Mouse (Mus musculus) midbrain, embryonic 16.5 days (tissue): ENCODE measurements around the gene Lnpk. TPM values are rescaled to one million over a fixed set of nuclear protein-coding genes. Genes with fewer than 3 reads are reported as not detected.

Experiments
- ATAC-seq: fragments of 200-750 bp; cut with Nextera tagmentation; 2 replicates; pipeline ENCODE4 v1.8.0; 2017; ENCODE audit warnings: moderate TSS enrichment
- H3K27ac ChIP-seq: fragments of 300-500 bp; sonication (generic); 2 replicates; pipeline ENCODE4 v1.5.1; 2014; ENCODE audit warnings: mild to moderate bottlenecking, low read length, mixed read lengths
- H3K27me3 ChIP-seq: fragments of 300-500 bp; sonication (generic); 2 replicates; pipeline ENCODE4 v1.6.1; 2014; ENCODE audit warnings: low read depth, low read length, mixed read lengths; ENCODE audit not compliant: control insufficient read depth, insufficient read depth
- H3K36me3 ChIP-seq: fragments of 300-500 bp; sonication (generic); 2 replicates; pipeline ENCODE4 v1.6.1; 2014; ENCODE audit warnings: mild to moderate bottlenecking, low read length, moderate library complexity, mixed read lengths; ENCODE audit not compliant: control insufficient read depth, insufficient read depth
- H3K4me1 ChIP-seq: fragments of 300-500 bp; sonication (generic); 2 replicates; pipeline ENCODE4 v1.6.1; 2014; ENCODE audit warnings: mild to moderate bottlenecking, low read length, mixed read lengths; ENCODE audit not compliant: control insufficient read depth, insufficient read depth
- H3K4me2 ChIP-seq: fragments of 300-500 bp; sonication (generic); 2 replicates; pipeline ENCODE4 v1.6.1; 2014; ENCODE audit warnings: mild to moderate bottlenecking, low read length, mixed read lengths
- H3K4me3 ChIP-seq: fragments of 300-500 bp; sonication (generic); 2 replicates; pipeline ENCODE4 v1.5.1; 2014; ENCODE audit warnings: low read depth, mild to moderate bottlenecking, low read length, moderate library complexity, mixed read lengths
- H3K9ac ChIP-seq: fragments of 300-500 bp; sonication (generic); 2 replicates; pipeline ENCODE4 v1.6.1; 2014; ENCODE audit warnings: low read depth, low read length, mixed read lengths
- H3K9me3 ChIP-seq: fragments of 300-500 bp; sonication (generic); replicated peaks from 2 replicates; pipeline ENCODE4 v1.6.1; 2014; ENCODE audit warnings: mild to moderate bottlenecking, low read length, mixed read lengths; ENCODE audit not compliant: control insufficient read depth, poor library complexity, severe bottlenecking
- WGBS: fragments of 180-500 bp; shearing (Covaris S2); extraction: QIAGEN DNeasy Blood & Tissue Kit; methylation state at CpG from one replicate; pipeline ENCODE4 v1.1.7; 2014; 5-methylcytosine and 5-hydroxymethylcytosine counted together
- polyA plus RNA-seq: library from polyadenylated mRNA; unstranded; fragments of >200 nt; fragmentation: Nextera tagmentation; extraction: Ambion mirVana; gene quantifications from 2 replicates; pipeline ENCODE4 v1.2.1, GENCODE M21; 2015

Lnpk gene
- polyA plus RNA-seq: 52.0 and 55.2 TPM in 2 replicates

DNA sequence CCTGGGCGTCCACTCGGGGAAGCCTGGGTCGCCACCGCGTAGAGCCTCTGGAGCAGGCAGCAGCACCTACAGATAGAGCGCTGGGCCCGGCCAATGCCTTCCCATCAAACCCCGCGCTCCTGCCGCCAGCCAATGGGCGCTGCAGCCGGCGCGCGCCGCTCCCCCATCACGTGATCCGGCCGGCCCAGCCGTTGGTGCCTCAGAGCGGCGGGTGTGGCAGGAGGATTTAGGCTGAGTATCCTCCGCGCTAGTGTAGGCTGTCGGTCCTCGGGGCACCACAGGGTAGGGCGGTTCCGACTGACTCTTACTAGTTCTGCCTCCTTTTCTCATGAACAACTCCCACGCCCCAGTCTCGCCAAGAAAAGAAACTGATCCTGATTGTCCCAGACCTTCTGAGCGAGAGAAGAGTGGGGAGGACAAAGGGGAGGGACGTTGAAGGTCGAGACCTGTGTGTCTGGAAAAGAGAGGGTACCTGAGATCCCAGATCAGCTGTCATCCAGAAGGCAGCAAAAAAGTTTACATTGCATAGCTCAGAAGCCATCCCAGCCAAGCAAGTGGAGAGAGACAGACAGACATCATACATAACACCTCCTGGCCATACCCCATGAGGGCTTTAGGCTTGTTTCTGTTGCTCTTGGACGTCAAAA is at the start of gene Lnpk:
Lnpk (minus strand) TSS at position 593 of the 647 bp plus-strand sequence.
- WGBS: under 1% methylated on average over 33 of the region's 34 CpGs
- ATAC-seq: peak; percentile 99
- peak within 1 kb of the TSS; percentile 94 for H3K9ac ChIP-seq
- H3K36me3 ChIP-seq: no peaks in the 10 kb centered on the region
- H3K27me3 ChIP-seq: no peaks in the 10 kb centered on the region
- H3K4me3 ChIP-seq: peak within 1 kb of the TSS; percentile 99
- peak within 1 kb of the TSS; percentile 91 for H3K4me2 ChIP-seq
- H3K4me1 ChIP-seq: peaks cover 10% of the 10 kb centered on the region
- H3K27ac ChIP-seq: peak within 1 kb of the TSS; percentile 86
- no peaks in the 10 kb centered on the region for H3K9me3 ChIP-seq

DNA sequence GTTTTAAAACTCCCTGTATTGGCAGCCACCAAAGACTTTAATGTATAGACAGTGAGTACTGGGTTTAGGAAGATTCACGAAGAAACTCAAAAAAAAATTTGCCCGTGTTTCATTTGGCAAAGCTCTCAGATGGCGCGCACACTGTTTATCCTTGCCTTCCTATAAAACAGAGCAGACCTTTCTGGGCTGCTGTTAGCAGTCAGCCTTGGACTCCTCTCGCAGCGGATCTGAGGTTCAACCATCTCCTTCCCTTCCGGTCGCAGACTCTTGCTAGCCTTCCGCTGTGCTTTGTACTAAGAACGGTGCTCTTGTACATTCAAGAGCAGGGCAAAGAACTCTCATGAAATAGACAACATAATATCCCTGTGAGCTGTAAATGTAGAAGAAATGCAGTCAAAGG is 41.1 kb upstream of the Lnpk start:
- H3K36me3 ChIP-seq: no peaks in the 10 kb centered on the region
- H3K4me3 ChIP-seq: no peak overlapping the region
- no peak for ATAC-seq
- no peak overlapping the region for H3K9ac ChIP-seq
- no peaks in the 10 kb centered on the region for H3K27me3 ChIP-seq
- H3K4me2 ChIP-seq: no peak overlapping the region
- H3K4me1 ChIP-seq: no peaks in the 10 kb centered on the region
- 91% methylated on average over 10 of the region's 10 CpGs for WGBS
- no peaks in the 10 kb centered on the region for H3K9me3 ChIP-seq
- H3K27ac ChIP-seq: no peak overlapping the region

DNA sequence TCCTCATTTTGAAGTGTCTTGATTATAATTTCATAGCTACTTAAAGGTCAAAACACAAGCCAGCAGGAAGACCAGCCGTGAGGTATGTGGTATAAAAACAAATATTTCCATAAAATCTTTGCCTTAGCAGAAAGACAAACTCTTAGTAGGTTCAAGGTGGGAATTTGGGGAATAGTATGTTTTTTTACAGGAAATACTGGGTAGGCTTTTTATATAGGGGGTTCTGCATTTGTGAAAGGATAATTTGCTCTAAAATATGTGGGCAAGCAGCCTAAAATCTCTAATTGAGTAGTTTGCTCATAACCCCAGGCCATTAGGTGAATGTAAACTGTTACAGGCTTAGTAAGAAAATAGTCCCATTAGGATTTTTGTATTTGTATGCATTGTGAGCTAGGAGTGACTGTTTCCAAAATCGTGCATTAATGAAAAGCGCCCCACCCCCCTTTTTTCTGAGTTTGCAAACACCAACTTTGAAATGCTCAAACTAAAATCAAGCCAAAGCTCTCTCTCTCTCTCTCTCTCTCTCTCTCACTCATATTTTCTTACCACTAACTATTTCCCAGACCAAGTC is 40.5 kb upstream of the Lnpk start:
- H3K27ac ChIP-seq: no peak overlapping the region
- H3K4me1 ChIP-seq: no peaks in the 10 kb centered on the region
- no peak overlapping the region for H3K4me2 ChIP-seq
- no peak overlapping the region for H3K9ac ChIP-seq
- H3K36me3 ChIP-seq: no peaks in the 10 kb centered on the region
- ATAC-seq: no peak
- H3K9me3 ChIP-seq: no peaks in the 10 kb centered on the region
- no peak overlapping the region for H3K4me3 ChIP-seq
- 84% methylated on average over 3 of the region's 3 CpGs for whole genome bisulfite sequencing
- no peaks in the 10 kb centered on the region for H3K27me3 ChIP-seq

DNA sequence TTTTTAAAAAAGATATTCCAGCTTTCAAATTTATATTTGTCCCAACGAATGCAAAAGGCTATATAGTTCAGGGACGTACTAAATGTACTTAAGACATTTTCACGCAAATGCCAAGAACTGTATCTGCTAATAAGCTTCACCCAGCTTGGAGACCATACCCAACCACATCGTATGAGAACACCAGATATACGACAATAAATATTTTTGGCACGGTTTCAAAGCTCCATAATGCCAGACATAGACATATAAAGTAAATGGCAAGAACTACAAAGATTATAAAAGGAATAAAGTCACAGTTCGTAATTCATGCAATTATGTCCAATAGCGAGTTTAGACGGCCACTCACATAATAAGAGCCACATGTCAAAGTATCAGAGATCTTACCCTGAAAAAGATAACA is 38.5 kb upstream of the Lnpk start:
- no peak for ATAC-seq
- H3K9me3 ChIP-seq: no peaks in the 10 kb centered on the region
- 90% methylated on average over 9 of the region's 9 CpGs for WGBS
- H3K27me3 ChIP-seq: no peaks in the 10 kb centered on the region
- H3K4me3 ChIP-seq: no peak overlapping the region
- H3K36me3 ChIP-seq: no peaks in the 10 kb centered on the region
- H3K4me1 ChIP-seq: no peaks in the 10 kb centered on the region
- no peak overlapping the region for H3K9ac ChIP-seq
- H3K4me2 ChIP-seq: no peak overlapping the region
- H3K27ac ChIP-seq: no peak overlapping the region

DNA sequence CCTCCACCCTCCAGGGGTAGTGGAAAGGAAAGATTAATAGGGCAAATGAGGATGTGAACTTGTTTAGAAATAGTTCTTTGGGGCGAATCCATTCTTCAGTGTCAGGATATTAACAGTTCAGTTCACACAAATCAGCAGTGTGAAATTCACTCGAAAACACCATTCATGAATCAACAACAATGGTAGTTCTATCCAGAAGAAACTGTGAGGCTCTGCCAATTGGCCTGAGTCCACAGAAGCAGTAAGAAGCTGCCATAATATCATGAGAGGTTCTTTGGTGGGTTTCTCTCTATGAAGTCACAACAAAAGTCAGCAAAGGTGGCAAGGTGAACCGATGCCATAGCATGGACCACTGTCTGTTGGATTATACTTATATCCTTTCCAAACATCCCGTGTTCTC is 32.2 kb upstream of the Lnpk start:
- no peak overlapping the region for H3K4me3 ChIP-seq
- no peak for ATAC-seq
- no peaks in the 10 kb centered on the region for H3K27me3 ChIP-seq
- no peak overlapping the region for H3K9ac ChIP-seq
- H3K36me3 ChIP-seq: no peaks in the 10 kb centered on the region
- 82% methylated on average over 4 of the region's 4 CpGs for WGBS
- no peak overlapping the region for H3K27ac ChIP-seq
- H3K4me1 ChIP-seq: no peaks in the 10 kb centered on the region
- no peak overlapping the region for H3K4me2 ChIP-seq
- no peaks in the 10 kb centered on the region for H3K9me3 ChIP-seq

DNA sequence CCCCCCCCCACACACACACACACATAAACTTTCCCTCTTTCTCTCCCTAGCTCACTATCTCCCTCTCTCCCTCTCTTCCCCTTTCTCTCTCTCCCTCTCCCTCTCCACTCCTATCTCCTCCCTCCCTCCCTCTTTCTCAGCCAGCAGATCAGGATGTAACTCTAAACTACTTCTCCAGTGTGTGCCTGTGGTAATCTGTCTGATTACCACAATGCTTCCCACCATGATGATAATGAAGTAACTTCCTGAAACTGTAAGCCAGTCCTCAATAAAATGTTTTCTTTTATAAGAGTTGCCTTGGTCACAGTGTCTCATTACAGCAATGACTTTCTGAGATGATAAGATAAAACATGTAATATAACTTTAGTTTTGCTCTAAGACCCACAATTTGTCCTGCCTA is 30.1 kb upstream of the Lnpk start:
- no peak overlapping the region for H3K4me3 ChIP-seq
- H3K27ac ChIP-seq: no peak overlapping the region
- H3K4me1 ChIP-seq: no peaks in the 10 kb centered on the region
- H3K36me3 ChIP-seq: no peaks in the 10 kb centered on the region
- H3K27me3 ChIP-seq: no peaks in the 10 kb centered on the region
- no peak overlapping the region for H3K4me2 ChIP-seq
- no peak overlapping the region for H3K9ac ChIP-seq
- H3K9me3 ChIP-seq: no peaks in the 10 kb centered on the region
- ATAC-seq: no peak

DNA sequence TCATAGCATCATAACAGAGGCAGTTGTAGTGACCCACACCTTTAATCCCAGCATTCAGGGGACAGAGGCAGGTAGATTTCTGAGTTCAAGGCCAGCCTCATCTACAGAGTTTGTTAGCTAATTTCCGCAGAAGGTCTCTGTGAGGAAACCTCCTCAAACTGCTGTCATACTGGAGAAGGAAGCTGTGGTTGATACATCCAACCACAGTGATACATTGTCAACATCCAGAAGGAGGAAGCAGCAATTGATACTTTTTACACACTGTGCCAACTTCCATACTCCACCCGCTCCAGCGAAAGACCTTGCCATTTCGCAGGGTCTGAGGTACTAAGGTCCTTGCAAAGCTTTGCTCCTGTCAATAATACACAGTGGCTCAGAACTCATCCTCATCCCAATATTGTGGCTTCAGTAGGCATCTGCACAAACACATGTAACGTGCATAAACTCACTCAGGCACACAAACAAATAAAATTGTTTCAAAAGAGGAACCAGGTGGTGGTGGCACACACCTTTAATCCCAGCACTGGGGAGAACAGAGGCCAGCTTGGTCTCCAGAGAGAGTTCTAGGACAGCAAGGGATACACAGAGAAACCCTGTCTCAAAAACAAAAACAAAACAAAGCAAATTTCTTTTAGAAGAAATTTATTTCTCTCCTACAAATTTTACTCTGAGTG is 27.0 kb upstream of the Lnpk start:
- H3K4me1 ChIP-seq: no peaks in the 10 kb centered on the region
- no peak overlapping the region for H3K4me2 ChIP-seq
- no peak for ATAC-seq
- H3K36me3 ChIP-seq: no peaks in the 10 kb centered on the region
- no peak overlapping the region for H3K4me3 ChIP-seq
- no peaks in the 10 kb centered on the region for H3K27me3 ChIP-seq
- no peaks in the 10 kb centered on the region for H3K9me3 ChIP-seq
- 87% methylated on average over 5 of the region's 5 CpGs for WGBS
- no peak overlapping the region for H3K27ac ChIP-seq
- no peak overlapping the region for H3K9ac ChIP-seq

DNA sequence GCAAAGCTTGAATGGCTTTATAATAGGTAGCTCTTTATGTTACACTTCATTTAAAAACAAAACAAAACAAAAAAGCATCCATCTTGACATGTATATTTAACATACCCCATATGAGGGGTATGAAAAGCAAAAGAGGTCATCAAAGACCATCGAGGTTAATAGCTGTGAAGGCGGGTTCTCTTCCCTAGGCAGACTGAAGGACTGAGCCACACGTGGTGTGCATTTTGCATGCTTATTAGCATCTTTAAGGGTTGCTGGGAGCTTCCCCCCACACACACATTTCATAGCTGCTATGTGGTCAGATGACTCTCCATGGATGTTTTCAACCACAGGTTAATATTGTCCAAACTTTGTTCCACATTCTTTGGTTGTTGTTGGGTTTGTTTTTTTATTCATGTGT is 24.8 kb upstream of the Lnpk start:
- ATAC-seq: no peak
- Histone ChIP-seq H3K36me3 (no peaks in the 10 kb centered on the region), H3K4me1 (no peaks in the 10 kb centered on the region), H3K27ac (no peak overlapping the region), H3K27me3 (no peaks in the 10 kb centered on the region), H3K4me3 (no peak overlapping the region), H3K4me2 (no peak overlapping the region), H3K9ac (no peak overlapping the region), H3K9me3 (no peaks in the 10 kb centered on the region)
- 36% methylated on average over 3 of the region's 3 CpGs for WGBS

DNA sequence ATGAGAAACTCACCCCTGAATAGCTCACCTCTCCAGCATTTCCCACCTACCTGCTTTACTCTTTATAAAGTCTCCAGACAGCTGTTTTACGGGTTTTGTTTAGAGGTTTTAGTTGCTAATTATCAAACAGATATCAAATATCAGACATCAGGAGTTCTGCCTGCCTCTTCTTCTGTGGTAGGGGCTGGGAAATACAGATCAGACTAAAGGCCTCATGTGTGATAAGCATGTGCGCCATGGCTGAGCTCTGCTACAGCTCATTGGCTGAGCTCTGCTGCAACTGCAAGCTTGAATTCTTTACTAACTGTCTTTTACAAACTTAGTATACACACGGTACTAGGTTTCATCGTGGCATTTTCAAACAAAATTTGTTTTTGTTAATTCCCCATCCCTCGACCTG is 23.2 kb upstream of the Lnpk start:
- no peaks in the 10 kb centered on the region for H3K36me3 ChIP-seq
- 95% methylated on average over 5 of the region's 5 CpGs for WGBS
- no peaks in the 10 kb centered on the region for H3K9me3 ChIP-seq
- H3K4me1 ChIP-seq: no peaks in the 10 kb centered on the region
- no peak overlapping the region for H3K9ac ChIP-seq
- H3K27ac ChIP-seq: no peak overlapping the region
- no peak overlapping the region for H3K4me2 ChIP-seq
- no peak overlapping the region for H3K4me3 ChIP-seq
- no peak for ATAC-seq
- H3K27me3 ChIP-seq: no peaks in the 10 kb centered on the region
